Mouse (Mus musculus) frontal cortex, adult (tissue): ENCODE results near the gene Zscan4-ps3.
"Not testable (repeated sequence)": the region's sequence is repeated elsewhere in the genome, so short reads cannot be mapped to it uniquely, and the experiment has no call there.

Source experiments
- ATAC-seq: cut with Nextera tagmentation; 2 replicates; pipeline ENCODE4 v1.9.2; 2017; ENCODE audit warnings: mild to moderate bottlenecking, moderate library complexity, mixed read lengths; ENCODE audit not compliant: low TSS enrichment

Gene Zscan4-ps3

DNA sequence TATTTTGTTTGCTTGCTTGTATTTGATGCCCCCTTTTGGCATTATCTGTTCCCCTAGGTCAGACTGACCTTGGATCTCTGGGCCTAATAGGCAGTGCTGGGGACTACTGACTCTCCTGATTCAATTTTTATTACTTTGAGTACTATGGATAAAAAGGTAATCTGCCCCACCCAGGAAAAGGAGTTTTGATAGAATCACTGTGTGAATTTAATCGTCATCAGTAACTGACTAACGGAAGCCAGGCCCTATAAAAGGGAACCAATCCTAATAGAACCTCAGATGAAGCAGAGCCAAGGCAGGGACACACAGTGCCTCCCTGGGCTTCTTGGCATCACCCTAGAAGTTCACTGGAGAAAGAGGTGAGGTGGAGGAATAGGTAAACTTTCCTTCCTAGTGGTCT lies at the start of gene Zscan4-ps3:
Gene Zscan4-ps3, plus strand, starts transcription at position 301 of the 400 bp plus-strand sequence.
- ATAC-seq, result not testable (repeated sequence)

DNA sequence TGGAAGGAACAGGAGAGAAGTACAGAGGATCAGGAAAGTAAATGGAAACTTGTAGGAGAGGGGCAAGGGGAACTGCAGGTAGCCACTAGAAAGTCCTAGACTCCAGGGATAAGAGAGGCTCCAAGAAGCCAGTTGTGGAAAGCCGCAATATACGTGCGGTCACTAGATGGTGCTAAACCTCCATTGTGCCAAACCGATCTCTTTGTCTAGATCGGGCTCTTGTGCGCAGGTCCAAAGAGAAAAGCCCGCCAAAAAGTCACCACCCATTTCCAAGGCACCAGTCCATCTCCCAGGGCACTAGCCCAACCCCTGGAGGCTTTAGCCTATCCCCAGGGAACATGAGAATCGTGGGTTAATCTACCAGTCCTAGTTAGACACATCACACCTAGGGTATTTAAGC lies 8.0 kb downstream of the Zscan4-ps3 start:
- not testable (repeated sequence) for ATAC-seq
